Mouse (Mus musculus) lung, adult 2 months (tissue): Measurements from ENCODE around the gene Pcnx.

Experiments used
- CTCF ChIP-seq: fragments of 200-500 bp; IDR thresholded peaks from 2 replicates; pipeline ENCODE4 v1.5.1; 2011; ENCODE audit warnings: mild to moderate bottlenecking, low read length, control low read depth; ENCODE audit not compliant: insufficient read depth
- POLR2A ChIP-seq: fragments of 200-500 bp; IDR thresholded peaks from 2 replicates; pipeline ENCODE4 v1.6.1; 2011; ENCODE audit warnings: low read depth, mild to moderate bottlenecking, control low read depth, low read length, borderline replicate concordance; ENCODE audit errors: extremely low read depth

DNA sequence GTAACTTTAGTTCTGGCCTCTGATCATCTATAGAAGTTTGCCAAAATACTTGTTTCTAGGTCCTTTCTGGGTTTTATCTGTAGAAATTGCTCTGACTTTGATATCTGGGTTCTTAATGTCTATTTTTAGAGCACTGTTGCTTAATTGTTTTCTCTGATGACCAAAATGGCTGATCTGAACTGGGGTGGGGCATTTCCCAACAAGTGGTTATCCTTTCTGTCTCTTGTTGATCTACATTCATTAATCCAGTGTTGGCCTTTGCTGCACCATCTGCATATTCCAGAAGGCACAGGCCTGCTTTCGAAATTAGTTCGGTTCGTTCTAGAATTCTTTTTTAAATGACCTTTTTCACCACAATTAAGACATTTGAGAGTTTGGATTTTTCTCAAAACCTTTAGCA lies 20.3 kb downstream of the Pcnx start:
- TF ChIP-seq POLR2A (no peak), CTCF (no peak)
